In the genomic region with DNA sequence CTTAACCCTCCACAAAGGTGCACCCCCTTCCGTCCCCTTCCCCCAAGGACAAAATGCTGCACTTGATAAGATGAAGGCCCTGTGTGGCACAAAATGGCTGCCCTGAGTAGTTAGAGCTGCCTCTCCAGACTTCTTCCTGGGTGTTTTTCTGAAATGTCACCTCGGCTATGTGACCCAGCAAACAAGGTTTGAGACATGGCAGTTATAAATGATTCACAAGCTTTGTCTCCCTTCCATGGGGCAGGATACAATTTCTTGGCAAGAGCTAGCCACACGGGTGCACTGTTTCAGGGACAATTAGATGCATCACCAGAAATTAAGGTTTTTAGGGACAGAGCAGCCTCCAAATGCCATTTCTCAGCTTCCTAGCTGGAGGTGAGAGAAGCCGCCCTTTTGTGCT, we compare ENCODE assay signal across 13 mouse cellular contexts. TPM values are rescaled to one million over a fixed set of nuclear protein-coding genes. Genes with fewer than 3 reads are reported as not detected.
DNase-seq lines count a peak whose midpoint lies in the region; ATAC-seq and TF ChIP-seq lines count a peak whose summit lies in the region.
"Had no signal": no experiment of that assay in that cellular context is flagged by ENCODE, and none has a peak within 500 bp of the region (broad histone marks: within the 10 kb centered on the region; RNA-seq: fewer than 3 reads in every experiment).

No protein-coding gene starts in this region.

- peak; percentile 28 for DNase-seq in kidney, adult 11 months
- DNase-seq in kidney, adult 18-20 months: no peak
- no peak for DNase-seq in midbrain, embryonic 10.5 days (ENCODE audit: low spot score)
- DNase-seq in midbrain, embryonic 11.5 days (ENCODE audit: low spot score, missing footprints): no peak
- DNase-seq in hindbrain, postnatal 0 days (ENCODE audit: low spot score): no peak
- no peak for DNase-seq in testis, postnatal 14 days (ENCODE audit: low spot score)
- DNase-seq: adrenal gland, adult 8-10 months; heart, postnatal 10 days; lung, postnatal 10 days had no signal

- H3K36me3 ChIP-seq in midbrain, embryonic 10.5 days: peaks cover 63% of the 10 kb centered on the region
- H3K36me3 ChIP-seq in midbrain, embryonic 11.5 days (ENCODE audit: control insufficient read depth, insufficient read depth, low read length): peaks cover 14% of the 10 kb centered on the region
- H3K36me3 ChIP-seq in hindbrain, postnatal 0 days (ENCODE audit: insufficient read depth, low read length): peaks cover 18% of the 10 kb centered on the region; the same call in 1 of the 2 replicates
- peaks cover 45% of the 10 kb centered on the region for H3K36me3 ChIP-seq in neural tube, embryonic 15.5 days

- H3K4me2 ChIP-seq in midbrain, embryonic 11.5 days: no peak overlapping the region
- H3K4me2 ChIP-seq in hindbrain, postnatal 0 days (ENCODE audit: low read depth, low read length): peak overlapping the region; percentile 95; the same call in 1 of the 2 replicates
- H3K4me2 ChIP-seq in neural tube, embryonic 15.5 days: peak overlapping the region; percentile 80

- H3K4me1 ChIP-seq in midbrain, embryonic 10.5 days: peaks cover 59% of the 10 kb centered on the region
- H3K4me1 ChIP-seq in midbrain, embryonic 11.5 days (ENCODE audit: control insufficient read depth, insufficient read depth, low read length): peaks cover 29% of the 10 kb centered on the region
- H3K4me1 ChIP-seq in hindbrain, postnatal 0 days (ENCODE audit: insufficient read depth, low read length): peaks cover 35% of the 10 kb centered on the region
- peaks cover 60% of the 10 kb centered on the region for H3K4me1 ChIP-seq in neural tube, embryonic 15.5 days

- H3K27ac ChIP-seq in midbrain, embryonic 10.5 days (replicated peaks): no peak overlapping the region
- H3K27ac ChIP-seq in midbrain, embryonic 11.5 days (ENCODE audit: low read depth, low read length): no peak overlapping the region
- no peak overlapping the region for H3K27ac ChIP-seq in hindbrain, postnatal 0 days
- H3K27ac ChIP-seq in neural tube, embryonic 15.5 days (replicated peaks): no peak overlapping the region
- H3K27ac ChIP-seq: stomach, embryonic 15.5 days had no signal

- H3K9me3 ChIP-seq in midbrain, embryonic 10.5 days (replicated peaks): no peaks in the 10 kb centered on the region
- H3K9me3 ChIP-seq in midbrain, embryonic 11.5 days (ENCODE audit: control insufficient read depth, low read length): no peaks in the 10 kb centered on the region
- no peaks in the 10 kb centered on the region for H3K9me3 ChIP-seq in hindbrain, postnatal 0 days (ENCODE audit: low read length)
- H3K9me3 ChIP-seq in neural tube, embryonic 15.5 days (replicated peaks): no peaks in the 10 kb centered on the region
- H3K9me3 ChIP-seq: stomach, embryonic 15.5 days had no signal

- H3K27me3 ChIP-seq in midbrain, embryonic 10.5 days (ENCODE audit: low read depth, poor library complexity, severe bottlenecking): no peaks in the 10 kb centered on the region
- H3K27me3 ChIP-seq in midbrain, embryonic 11.5 days (ENCODE audit: control insufficient read depth, insufficient read depth, low read length): no peaks in the 10 kb centered on the region
- no peaks in the 10 kb centered on the region for H3K27me3 ChIP-seq in hindbrain, postnatal 0 days (ENCODE audit: insufficient read depth, low read length)
- H3K27me3 ChIP-seq in neural tube, embryonic 15.5 days (replicated peaks): no peaks in the 10 kb centered on the region
- H3K27me3 ChIP-seq: CH12.LX; stomach, embryonic 15.5 days had no signal

- H3K9ac ChIP-seq in midbrain, embryonic 11.5 days (ENCODE audit: low read length): no peak overlapping the region
- peak overlapping the region; percentile 40; the same call in 1 of the 2 replicates for H3K9ac ChIP-seq in hindbrain, postnatal 0 days (replicated peaks; ENCODE audit: low read length)
- H3K9ac ChIP-seq in neural tube, embryonic 15.5 days (replicated peaks): no peak overlapping the region
- H3K9ac ChIP-seq: stomach, embryonic 15.5 days had no signal

- no peak for TF ChIP-seq CTCF in hindbrain, postnatal 0 days (IDR thresholded peaks at IDR 0.05; ENCODE audit: low read depth)

- peak overlapping the region; percentile 68 for H3K4me3 ChIP-seq in midbrain, embryonic 10.5 days
- no peak overlapping the region for H3K4me3 ChIP-seq in midbrain, embryonic 11.5 days (ENCODE audit: low read depth, low read length)
- no peak overlapping the region for H3K4me3 ChIP-seq in hindbrain, postnatal 0 days (ENCODE audit: low read length)
- H3K4me3 ChIP-seq in neural tube, embryonic 15.5 days (replicated peaks): peak overlapping the region; percentile 63

- WGBS in midbrain, embryonic 10.5 days: 77% methylated on average over 4 of the region's 4 CpGs
- 85% methylated on average over 4 of the region's 4 CpGs for WGBS in midbrain, embryonic 11.5 days
- WGBS in hindbrain, postnatal 0 days: 65% methylated on average over 4 of the region's 4 CpGs
- WGBS in neural tube, embryonic 15.5 days: 72% methylated on average over 4 of the region's 4 CpGs

- no peak for ATAC-seq in midbrain, embryonic 11.5 days (ENCODE audit: low FRiP score)
- no peak for ATAC-seq in hindbrain, postnatal 0 days
- ATAC-seq in neural tube, embryonic 15.5 days (ENCODE audit: low FRiP score): no peak
- ATAC-seq: forebrain, embryonic 16.5 days had no signal

RNA-seq across cellular contexts. Expression of a gene that starts 1.6 kb away (rescaled TPM):
- polyA plus RNA-seq in midbrain, embryonic 10.5 days (2016; fragmentation: Nextera tagmentation; extraction: Ambion mirVana): 20.5 and 22.6 TPM in 2 replicates
- polyA plus RNA-seq in midbrain, embryonic 11.5 days (2014; fragmentation: Nextera tagmentation; extraction: Ambion mirVana): 18.3 and 18.9 TPM in 2 replicates
- total RNA-seq in hindbrain, postnatal 0 days (2014; rRNA removed): 56.5 and 69.3 TPM in 2 replicates
- 52.9 and 53.5 TPM in 2 replicates for polyA plus RNA-seq in hindbrain, postnatal 0 days (2015; fragmentation: Nextera tagmentation; extraction: Ambion mirVana)
- polyA plus RNA-seq in neural tube, embryonic 15.5 days (2015; fragmentation: Nextera tagmentation; extraction: Ambion mirVana): 46.9 and 53.9 TPM in 2 replicates

RNA-seq across cellular contexts. Expression of a gene that starts 1.6 kb away (rescaled TPM):
- 37.1 and 40.4 TPM in 2 replicates for polyA plus RNA-seq in midbrain, embryonic 10.5 days (2016; fragmentation: Nextera tagmentation; extraction: Ambion mirVana)
- 39.1 and 43.3 TPM in 2 replicates for polyA plus RNA-seq in midbrain, embryonic 11.5 days (2014; fragmentation: Nextera tagmentation; extraction: Ambion mirVana)
- 58.6 and 70.5 TPM in 2 replicates for total RNA-seq in hindbrain, postnatal 0 days (2014; rRNA removed)
- 53.0 and 54.6 TPM in 2 replicates for polyA plus RNA-seq in hindbrain, postnatal 0 days (2015; fragmentation: Nextera tagmentation; extraction: Ambion mirVana)
- 67.5 and 77.9 TPM in 2 replicates for polyA plus RNA-seq in neural tube, embryonic 15.5 days (2015; fragmentation: Nextera tagmentation; extraction: Ambion mirVana)

RNA-seq across cellular contexts. Expression of a gene that starts 6.7 kb away (rescaled TPM):
- polyA plus RNA-seq in midbrain, embryonic 10.5 days (2016; fragmentation: Nextera tagmentation; extraction: Ambion mirVana): 38.6 and 39.5 TPM in 2 replicates
- 40.9 and 44.6 TPM in 2 replicates for polyA plus RNA-seq in midbrain, embryonic 11.5 days (2014; fragmentation: Nextera tagmentation; extraction: Ambion mirVana)
- 72.6 and 78.4 TPM in 2 replicates for total RNA-seq in hindbrain, postnatal 0 days (2014; rRNA removed)
- polyA plus RNA-seq in hindbrain, postnatal 0 days (2015; fragmentation: Nextera tagmentation; extraction: Ambion mirVana): 51.6 and 52.3 TPM in 2 replicates
- polyA plus RNA-seq in neural tube, embryonic 15.5 days (2015; fragmentation: Nextera tagmentation; extraction: Ambion mirVana): 45.7 and 46.1 TPM in 2 replicates

RNA-seq across cellular contexts. Expression of a gene that starts 6.7 kb away (rescaled TPM):
- 0.75 and 1.1 TPM in 2 replicates for polyA plus RNA-seq in midbrain, embryonic 10.5 days (2016; fragmentation: Nextera tagmentation; extraction: Ambion mirVana)
- 0.33 and 0.49 TPM in 2 replicates for polyA plus RNA-seq in midbrain, embryonic 11.5 days (2014; fragmentation: Nextera tagmentation; extraction: Ambion mirVana)
- 1.8 and 10.9 TPM in 2 replicates for total RNA-seq in hindbrain, postnatal 0 days (2014; rRNA removed)
- polyA plus RNA-seq in hindbrain, postnatal 0 days (2015; fragmentation: Nextera tagmentation; extraction: Ambion mirVana): 3.5 and 3.7 TPM in 2 replicates
- 1.6 and 2.6 TPM in 2 replicates for polyA plus RNA-seq in neural tube, embryonic 15.5 days (2015; fragmentation: Nextera tagmentation; extraction: Ambion mirVana)
- total RNA-seq: heart, postnatal 10 days had no signal

RNA-seq across cellular contexts. Expression of a gene that starts 10.9 kb away (rescaled TPM):
- polyA plus RNA-seq in midbrain, embryonic 10.5 days (2016; fragmentation: Nextera tagmentation; extraction: Ambion mirVana): 54.2 and 54.8 TPM in 2 replicates
- polyA plus RNA-seq in midbrain, embryonic 11.5 days (2014; fragmentation: Nextera tagmentation; extraction: Ambion mirVana): 40.5 and 44.0 TPM in 2 replicates
- 17.6 and 20.2 TPM in 2 replicates for total RNA-seq in hindbrain, postnatal 0 days (2014; rRNA removed)
- 30.3 and 31.0 TPM in 2 replicates for polyA plus RNA-seq in hindbrain, postnatal 0 days (2015; fragmentation: Nextera tagmentation; extraction: Ambion mirVana)
- 41.2 and 46.1 TPM in 2 replicates for polyA plus RNA-seq in neural tube, embryonic 15.5 days (2015; fragmentation: Nextera tagmentation; extraction: Ambion mirVana)

Comparison
In these comparisons a context has a peak if more than half of its experiments do, and no peak if none do; other contexts are left out.
1. H3K4me3 ChIP-seq: peak in midbrain, embryonic 10.5 days (single experiment) and neural tube, embryonic 15.5 days (single experiment); none in midbrain, embryonic 11.5 days (single experiment) and hindbrain, postnatal 0 days (single experiment).